Comparison of ENCODE assay signal across 21 mouse cellular contexts in genomic region chr5:112199656-112200055, GRCm38 (mm10). TPM values are rescaled to one million over a fixed set of nuclear protein-coding genes. Genes with fewer than 3 reads are reported as not detected.
DNase-seq lines count a peak whose midpoint lies in the region; TF ChIP-seq lines count a peak whose summit lies in the region.
"Had no signal": no experiment of that assay in that cellular context is flagged by ENCODE, and none has a peak within 500 bp of the region (broad histone marks: within the 10 kb centered on the region; RNA-seq: fewer than 3 reads in every experiment).

No protein-coding gene starts in this region.

- in situ Hi-C loops in ES-E14 (cut with MboI; ENCODE audit: low sequenced_read_pairs in 2 of 2, unreplicated experiment in 2 of 2), result no loop called here

- H3K9ac ChIP-seq in ES-E14 (ENCODE audit: insufficient read depth, low read depth, low read length, poor library complexity, severe bottlenecking), result peak overlapping the region; percentile 59; the same call in 1 of the 2 replicates
- H3K9ac ChIP-seq: embryonic facial prominence, embryonic 12.5 days; forebrain, embryonic 13.5 days; forebrain, embryonic 15.5 days; forebrain, postnatal 0 days had no signal

- H3K36me3 ChIP-seq in E14TG2a.4 (ENCODE audit: insufficient read depth, low read length) (no peaks in the 10 kb centered on the region), ES-E14 (ENCODE audit: control insufficient read depth, insufficient read depth, low read length, poor library complexity, severe bottlenecking) (no peaks in the 10 kb centered on the region)
- H3K36me3 ChIP-seq: embryonic facial prominence, embryonic 10.5 days; embryonic facial prominence, embryonic 12.5 days; forebrain, embryonic 15.5 days had no signal

- H3K27me3 ChIP-seq in E14TG2a.4 (ENCODE audit: insufficient read depth, low read length), result no peaks in the 10 kb centered on the region
- no peaks in the 10 kb centered on the region for H3K27me3 ChIP-seq in cerebellum, adult 2 months (ENCODE audit: control insufficient read depth, insufficient read depth, low read length)
- H3K27me3 ChIP-seq: embryonic facial prominence, embryonic 12.5 days; forebrain, embryonic 13.5 days; forebrain, embryonic 15.5 days had no signal

- no peak overlapping the region for H3K27ac ChIP-seq in ES-E14 (ENCODE audit: insufficient read depth, low read depth, low read length, poor library complexity, severe bottlenecking)
- H3K27ac ChIP-seq in cerebellum, adult 2 months (ENCODE audit: insufficient read depth, low read length), result no peak overlapping the region
- H3K27ac ChIP-seq: embryonic facial prominence, embryonic 10.5 days; embryonic facial prominence, embryonic 12.5 days; forebrain, embryonic 13.5 days; forebrain, embryonic 15.5 days had no signal

- TF ChIP-seq CTCF in E14TG2a.4 (conservative IDR thresholded peaks at IDR 0.05; ENCODE audit: low read length), result no peak
- no peak for TF ChIP-seq CTCF in cerebellum, adult 2 months (IDR thresholded peaks at IDR 0.05; ENCODE audit: borderline replicate concordance, insufficient read depth, low read depth, low read length)

- peaks cover 25% of the 10 kb centered on the region for H3K4me1 ChIP-seq in E14TG2a.4 (replicated peaks; ENCODE audit: low read depth, low read length)
- H3K4me1 ChIP-seq in ES-E14 (ENCODE audit: control insufficient read depth in 2 of 2, insufficient read depth in 2 of 2, low read length in 2 of 2, poor library complexity in 1 of 2), result no peaks in the 10 kb centered on the region; a peak in 1 of 4 replicates
- no peaks in the 10 kb centered on the region for H3K4me1 ChIP-seq in cerebellum, adult 2 months (ENCODE audit: control insufficient read depth, insufficient read depth, low read length)
- H3K4me1 ChIP-seq: forebrain, embryonic 13.5 days; forebrain, embryonic 15.5 days had no signal

- WGBS in cerebellum, adult 2 months, result 93% methylated on average over 6 of the region's 6 CpGs

- no peak for TF ChIP-seq POLR2A in cerebellum, adult 2 months (IDR thresholded peaks at IDR 0.05; ENCODE audit: borderline replicate concordance, insufficient read depth, low read length)

- no peaks in the 10 kb centered on the region for H3K9me3 ChIP-seq in E14TG2a.4 (ENCODE audit: low read length)
- no peaks in the 10 kb centered on the region for H3K9me3 ChIP-seq in ES-E14 (ENCODE audit: control insufficient read depth, insufficient read depth, low read depth, low read length)
- H3K9me3 ChIP-seq: embryonic facial prominence, embryonic 10.5 days; embryonic facial prominence, embryonic 12.5 days; forebrain, embryonic 13.5 days; forebrain, embryonic 15.5 days had no signal

- DNase-seq in ES-E14 (ENCODE audit: low read depth, low spot score) (no peak), ZHBTc4 (ENCODE audit: low read depth, low spot score) (peak; percentile 55)
- no peak for DNase-seq in cerebellum, adult 2 months
- no peak for DNase-seq in urinary bladder, adult 18-20 months (ENCODE audit: low spot score in 2 of 2)
- DNase-seq: adrenal gland, adult 2 months; adrenal gland, postnatal 10 days; adrenal gland, postnatal 25 days; B cell, adult 2 months; cerebellum, adult 11 months; cerebellum, adult 18-20 months; cerebellum, adult 9-10 months; cerebellum, postnatal 10 days; cerebellum, postnatal 25 days; forebrain, postnatal 0 days had no signal

- H3K4me3 ChIP-seq in E14TG2a.4 (replicated peaks; ENCODE audit: low read length), result peak overlapping the region; percentile 73
- peak overlapping the region; percentile 49 to 64 for H3K4me3 ChIP-seq in ES-E14 (ENCODE audit: insufficient read depth in 1 of 2, low read depth in 1 of 2, low read length in 2 of 2, poor library complexity in 1 of 2, severe bottlenecking in 1 of 2)
- H3K4me3 ChIP-seq in cerebellum, adult 2 months (replicated peaks; ENCODE audit: insufficient read depth, low read depth, low read length), result no peak overlapping the region
- H3K4me3 ChIP-seq: embryonic facial prominence, embryonic 10.5 days; embryonic facial prominence, embryonic 12.5 days; forebrain, embryonic 13.5 days; forebrain, embryonic 15.5 days had no signal

TF ChIP-seq in ES-E14, 5 proteins besides CTCF, POLR2A, EP300 and RAD21:
- TF ChIP-seq CHD2 (IDR thresholded peaks at IDR 0.05; ENCODE audit: low read depth, low read length) (no peak), HCFC1 (IDR thresholded peaks at IDR 0.05; ENCODE audit: borderline replicate concordance, insufficient read depth, low read length) (no peak), MAFK (IDR thresholded peaks at IDR 0.05; ENCODE audit: insufficient read depth, low read depth, low read length) (no peak), ZC3H11A (IDR thresholded peaks at IDR 0.05; ENCODE audit: borderline replicate concordance, low read depth, low read length) (no peak), ZNF384 (IDR thresholded peaks at IDR 0.05; ENCODE audit: low read depth, low read length) (no peak)

RNA-seq across cellular contexts. Expression of gene Cryba4, which starts 52.7 kb away (rescaled TPM):
- total RNA-seq in ES-E14 (2012; rRNA removed), result 0.31 and 0.69 TPM in 2 replicates
- polyA plus RNA-seq in cerebellum, adult 2 months (2012; rRNA removed), result 0.51 and 0.52 TPM in 2 replicates
- total RNA-seq: CH12.LX; forebrain, postnatal 0 days had no signal

RNA-seq across cellular contexts. Expression of gene Crybb1, which starts 56.0 kb away (rescaled TPM):
- total RNA-seq in ES-E14 (2012; rRNA removed), result not detected in 2 replicates
- 1.3 and 1.9 TPM in 2 replicates for polyA plus RNA-seq in cerebellum, adult 2 months (2012; rRNA removed)
- total RNA-seq: CH12.LX had no signal
- polyA plus RNA-seq: CD4-positive, CD25-positive, alpha-beta regulatory T cell, adult 4 months had no signal
